Mouse (Mus musculus) megakaryocyte, embryonic 14.5 days (primary cell): ENCODE data around the gene Gm3409.
"Not testable (repeated sequence)": the region's sequence is repeated elsewhere in the genome, so short reads cannot be mapped to it uniquely, and the experiment has no call there.

ENCODE experiments used
- FLI1 ChIP-seq: IDR thresholded peaks from 2 replicates; pipeline ENCODE4 v1.6.1; 2012; ENCODE audit warnings: low read length, inconsistent platforms, mixed read lengths
- GATA1 ChIP-seq: IDR thresholded peaks from 3 replicates; pipeline ENCODE4 v1.6.1; 2012; ENCODE audit warnings: mixed read lengths, low read length, inconsistent platforms, borderline replicate concordance

DNA sequence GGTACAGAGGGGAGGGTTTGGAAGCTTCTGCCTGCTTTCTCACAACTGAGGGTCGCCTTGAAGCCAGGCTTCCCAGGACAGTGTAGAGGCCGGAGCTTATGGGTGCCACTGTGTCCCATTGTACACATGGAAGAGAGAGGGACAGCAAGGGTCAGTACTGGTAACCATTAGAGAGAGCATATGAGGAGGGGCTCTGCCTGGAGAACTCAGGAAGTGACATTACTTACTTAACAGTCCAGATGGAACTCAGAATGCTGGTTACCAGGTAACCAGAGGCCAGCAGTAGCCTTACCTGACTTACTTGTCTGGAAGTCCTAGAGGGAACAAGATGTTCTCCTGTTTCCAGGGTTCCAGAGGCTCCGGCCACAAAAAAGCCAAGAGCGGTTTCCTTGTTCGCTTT, 46.4 kb upstream of the Gm3409 start, which contains the start of gene Gm6370:
- not testable (repeated sequence) for TF ChIP-seq GATA1, FLI1
